21 mouse cellular contexts compared by ENCODE assay signal in the genomic region with DNA sequence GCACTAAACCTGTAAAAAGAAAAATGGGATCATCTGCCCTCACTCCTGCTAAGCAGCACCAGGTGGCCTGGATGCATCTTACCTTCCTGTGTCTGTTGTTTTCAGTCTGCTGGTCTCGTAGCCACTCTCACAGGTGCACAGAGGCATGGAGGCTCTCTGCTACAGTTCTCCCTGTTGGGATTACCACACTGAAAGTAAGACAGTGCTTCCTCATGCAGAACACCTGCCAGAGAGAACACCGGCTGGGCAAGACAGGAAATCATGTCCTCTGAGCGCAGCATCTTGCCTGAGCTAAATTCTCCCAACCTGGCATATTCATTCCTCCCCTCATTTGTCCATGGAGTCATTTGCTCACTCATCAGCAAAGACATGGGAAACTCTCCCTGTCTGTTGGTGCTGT.
DNase-seq lines count a peak whose midpoint lies in the region; ATAC-seq and TF ChIP-seq lines count a peak whose summit lies in the region.
"Had no signal": no experiment of that assay in that cellular context is flagged by ENCODE, and none has a peak within 500 bp of the region (broad histone marks: within the 10 kb centered on the region; RNA-seq: fewer than 3 reads in every experiment).

No protein-coding gene starts in this region.

- TF ChIP-seq RAD21 in CH12.LX (IDR thresholded peaks at IDR 0.05; ENCODE audit: low read depth, low read length), result no peak

- H3K4me2 ChIP-seq in CH12.LX (ENCODE audit: insufficient read depth, low read depth, poor library complexity, severe bottlenecking), result no peak overlapping the region
- no peak overlapping the region for H3K4me2 ChIP-seq in intestine, postnatal 0 days (replicated peaks; ENCODE audit: low read depth)
- H3K4me2 ChIP-seq: embryonic facial prominence, embryonic 12.5 days; heart, embryonic 15.5 days; hindbrain, embryonic 14.5 days; intestine, embryonic 15.5 days; liver, embryonic 13.5 days; midbrain, embryonic 11.5 days; stomach, embryonic 15.5 days had no signal

- H3K4me1 ChIP-seq in CH12.LX (ENCODE audit: control insufficient read depth in 1 of 2, insufficient read depth in 2 of 2), result peaks cover 5 to 20% of the 10 kb centered on the region in 2 experiments
- H3K4me1 ChIP-seq in thymus, adult 2 months (replicated peaks; ENCODE audit: control insufficient read depth, insufficient read depth, low read length), result peaks cover 17% of the 10 kb centered on the region
- H3K4me1 ChIP-seq in kidney, adult 2 months (ENCODE audit: control insufficient read depth, insufficient read depth, low read length), result no peaks in the 10 kb centered on the region
- H3K4me1 ChIP-seq in intestine, postnatal 0 days (replicated peaks; ENCODE audit: control insufficient read depth, insufficient read depth, low read length), result no peaks in the 10 kb centered on the region
- H3K4me1 ChIP-seq: embryonic facial prominence, embryonic 12.5 days; heart, embryonic 15.5 days; intestine, embryonic 15.5 days; liver, embryonic 13.5 days; stomach, embryonic 15.5 days had no signal

- H3K4me3 ChIP-seq in CH12.LX (replicated peaks in 1 of 3; ENCODE audit: low read depth in 2 of 3, low read length in 2 of 3, poor library complexity in 1 of 3), result no peak overlapping the region
- H3K4me3 ChIP-seq in thymus, adult 2 months (ENCODE audit: control insufficient read depth, insufficient read depth, low read length), result no peak overlapping the region
- H3K4me3 ChIP-seq in kidney, adult 2 months (ENCODE audit: insufficient read depth, low read depth, low read length), result no peak overlapping the region
- H3K4me3 ChIP-seq in intestine, postnatal 0 days (ENCODE audit: low read depth, low read length), result no peak overlapping the region
- H3K4me3 ChIP-seq: embryonic facial prominence, embryonic 12.5 days; gastrocnemius, adult 2 months; heart, embryonic 15.5 days; intestine, embryonic 15.5 days; liver, embryonic 13.5 days; stomach, embryonic 15.5 days had no signal

- peak; percentile 65 for TF ChIP-seq EP300 in CH12.LX (IDR thresholded peaks at IDR 0.05; ENCODE audit: low read length)

- no peaks in the 10 kb centered on the region for H3K27me3 ChIP-seq in CH12.LX (replicated peaks)
- H3K27me3 ChIP-seq in thymus, adult 2 months (ENCODE audit: control insufficient read depth, insufficient read depth, low read length), result no peaks in the 10 kb centered on the region
- no peaks in the 10 kb centered on the region for H3K27me3 ChIP-seq in kidney, adult 2 months (replicated peaks; ENCODE audit: control insufficient read depth, insufficient read depth, low read length)
- no peaks in the 10 kb centered on the region for H3K27me3 ChIP-seq in intestine, postnatal 0 days (replicated peaks; ENCODE audit: control insufficient read depth, insufficient read depth, low read length)
- H3K27me3 ChIP-seq: embryonic facial prominence, embryonic 12.5 days; heart, embryonic 15.5 days; intestine, embryonic 15.5 days; liver, embryonic 13.5 days; stomach, embryonic 15.5 days had no signal

- no peak for TF ChIP-seq CTCF in CH12.LX (conservative IDR thresholded peaks at IDR 0.05 in 1 of 2, IDR thresholded peaks at IDR 0.05 in 1 of 2; ENCODE audit: low read depth in 2 of 2, low read length in 2 of 2)
- no peak for TF ChIP-seq CTCF in thymus, adult 2 months (IDR thresholded peaks at IDR 0.05; ENCODE audit: borderline replicate concordance, control insufficient read depth, extremely low read depth, insufficient read depth, low read length, poor library complexity)
- TF ChIP-seq CTCF in kidney, adult 2 months (conservative IDR thresholded peaks at IDR 0.05; ENCODE audit: insufficient read depth, insufficient read length, low read depth, low read length), result no peak
- TF ChIP-seq CTCF in intestine, postnatal 0 days (IDR thresholded peaks at IDR 0.05; ENCODE audit: low read depth), result no peak

- DNase-seq in cerebellum, adult 9-11 months, result peak; percentile 19
- no peak for DNase-seq in cerebellum, postnatal 10 days
- DNase-seq in CH12.LX (ENCODE audit: extremely low read depth), result peak; percentile 33
- peak; percentile 60 for DNase-seq in thymus, adult 2 months
- DNase-seq in thymus, postnatal 4 days, result peak; percentile 62
- no peak for DNase-seq in kidney, adult 2 months
- DNase-seq: adrenal gland, adult 2 months; gastrocnemius, adult 2 months; heart, postnatal 36 days; kidney, postnatal 25 days; liver, embryonic 13.5 days; lung, adult 2 months; lung, postnatal 14 days; right cerebral cortex, postnatal 14 days had no signal

- H3K27ac ChIP-seq in CH12.LX (ENCODE audit: insufficient read depth, low read depth), result no peak overlapping the region
- H3K27ac ChIP-seq in thymus, adult 2 months (ENCODE audit: control insufficient read depth, insufficient read depth, low read length), result peak overlapping the region; percentile 51
- H3K27ac ChIP-seq in kidney, adult 2 months (ENCODE audit: insufficient read depth, low read depth, low read length), result no peak overlapping the region
- no peak overlapping the region for H3K27ac ChIP-seq in intestine, postnatal 0 days (ENCODE audit: low read depth, low read length)
- H3K27ac ChIP-seq: embryonic facial prominence, embryonic 12.5 days; gastrocnemius, adult 2 months; heart, embryonic 15.5 days; hindbrain, embryonic 14.5 days; intestine, embryonic 15.5 days; liver, embryonic 13.5 days; stomach, embryonic 15.5 days had no signal

- 10% methylated on average over 3 of the region's 3 CpGs for WGBS in thymus, adult 2 months
- 51% methylated on average over 3 of the region's 3 CpGs for WGBS in kidney, adult 2 months
- 86% methylated on average over 3 of the region's 3 CpGs for WGBS in intestine, postnatal 0 days

- no peaks in the 10 kb centered on the region for H3K36me3 ChIP-seq in CH12.LX (replicated peaks in 1 of 2; ENCODE audit: control insufficient read depth in 1 of 2, insufficient read depth in 1 of 2, low read length in 1 of 2)
- H3K36me3 ChIP-seq in thymus, adult 2 months (ENCODE audit: control insufficient read depth, insufficient read depth, low read length), result no peaks in the 10 kb centered on the region
- no peaks in the 10 kb centered on the region for H3K36me3 ChIP-seq in kidney, adult 2 months (ENCODE audit: control insufficient read depth, insufficient read depth, low read length)
- H3K36me3 ChIP-seq in intestine, postnatal 0 days (ENCODE audit: control insufficient read depth, insufficient read depth), result no peaks in the 10 kb centered on the region
- H3K36me3 ChIP-seq: embryonic facial prominence, embryonic 12.5 days; heart, embryonic 15.5 days; intestine, embryonic 15.5 days; liver, embryonic 13.5 days; stomach, embryonic 15.5 days had no signal

- no peak for ATAC-seq in intestine, postnatal 0 days
- ATAC-seq: intestine, embryonic 15.5 days had no signal

- no peak for TF ChIP-seq POLR2A in CH12.LX (IDR thresholded peaks at IDR 0.05; ENCODE audit: low read depth, low read length)
- TF ChIP-seq POLR2A in thymus, adult 2 months (IDR thresholded peaks at IDR 0.05; ENCODE audit: control insufficient read depth, extremely low read depth, insufficient read depth, low read length, poor library complexity), result no peak
- no peak for TF ChIP-seq POLR2A in kidney, adult 2 months (IDR thresholded peaks at IDR 0.05; ENCODE audit: low read depth, low read length)

- H3K9me3 ChIP-seq in CH12.LX (replicated peaks; ENCODE audit: low read length), result no peaks in the 10 kb centered on the region
- H3K9me3 ChIP-seq in intestine, postnatal 0 days (ENCODE audit: control insufficient read depth), result no peaks in the 10 kb centered on the region
- H3K9me3 ChIP-seq: embryonic facial prominence, embryonic 12.5 days; heart, embryonic 15.5 days; intestine, embryonic 15.5 days; liver, embryonic 13.5 days; stomach, embryonic 15.5 days had no signal

- dilution Hi-C loops in CH12.LX (cut with MboI; ENCODE audit: extremely low pct_ligation_motif_present, extremely low pct_unique_long_range_greater_than_20kb, low sequenced_read_pairs), result no loop called here

- H3K79me2 ChIP-seq in CH12.LX (replicated peaks; ENCODE audit: control insufficient read depth, extremely low read depth, insufficient read depth, poor library complexity, severe bottlenecking), result no peaks in the 10 kb centered on the region

- in situ Hi-C loops in CH12.LX (cut with MboI; ENCODE audit: low pct_ligation_motif_present, low pct_unique_long_range_greater_than_20kb, low sequenced_read_pairs), result no loop called here

- H3K9ac ChIP-seq in CH12.LX (ENCODE audit: insufficient read depth, low read depth), result no peak overlapping the region
- H3K9ac ChIP-seq in intestine, postnatal 0 days (ENCODE audit: low read depth, low read length), result no peak overlapping the region
- H3K9ac ChIP-seq: embryonic facial prominence, embryonic 12.5 days; heart, embryonic 15.5 days; hindbrain, embryonic 14.5 days; intestine, embryonic 15.5 days; liver, embryonic 13.5 days; stomach, embryonic 15.5 days had no signal

TF ChIP-seq in CH12.LX, 34 proteins besides CTCF, POLR2A, EP300 and RAD21:
- peak; percentile 67; the same call in 1 of the 2 replicates for TF ChIP-seq TCF12 (IDR thresholded peaks at IDR 0.05; ENCODE audit: low read depth, low read length)
- 0 out of 2 replicates have a peak, but pooled peaks have one; percentile 26 for TF ChIP-seq SIN3A (IDR thresholded peaks at IDR 0.05; ENCODE audit: low read length)
- TF ChIP-seq BHLHE40 (IDR thresholded peaks at IDR 0.05; ENCODE audit: low read depth, low read length), result no peak

Comparison
In these comparisons a context has a peak if more than half of its experiments do, and no peak if none do; other contexts are left out.
1. DNase-seq: peak in cerebellum, adult 9-11 months (single experiment), CH12.LX (single experiment), thymus, adult 2 months (single experiment) and thymus, postnatal 4 days (single experiment); none in cerebellum, postnatal 10 days (0 of 2) and kidney, adult 2 months (single experiment).